Mouse (Mus musculus): ENCODE measurements around the gene Cntn5. TPM values are rescaled to one million over a fixed set of nuclear protein-coding genes. Genes with fewer than 3 reads are reported as not detected.

Gene Cntn5
- total and polyA plus RNA-seq, 3 experiments = not detected

- Histone ChIP-seq H3K4me1 (ENCODE audit: control insufficient read depth in 1 of 2, insufficient read depth in 2 of 2) (peaks cover 0 to 4% of the 10 kb centered on the region in 2 experiments; a peak in 3 of 4 replicates), H3K4me2 (ENCODE audit: insufficient read depth, low read depth, poor library complexity, severe bottlenecking) (peak overlapping the region; percentile 26; the same call in 1 of the 2 replicates), H3K9ac (ENCODE audit: insufficient read depth, low read depth) (no peak overlapping the region), H3K27me3 (replicated peaks) (no peaks in the 10 kb centered on the region), H3K4me3 (replicated peaks in 1 of 3; ENCODE audit: low read depth in 2 of 3, low read length in 2 of 3, poor library complexity in 1 of 3) (no peak overlapping the region), H3K36me3 (replicated peaks in 1 of 2; ENCODE audit: control insufficient read depth in 1 of 2, insufficient read depth in 1 of 2, low read length in 1 of 2) (no peaks in the 10 kb centered on the region), H3K27ac (ENCODE audit: insufficient read depth, low read depth) (no peak overlapping the region), H3K79me2 (replicated peaks; ENCODE audit: control insufficient read depth, extremely low read depth, insufficient read depth, poor library complexity, severe bottlenecking) (no peaks in the 10 kb centered on the region), H3K9me3 (replicated peaks; ENCODE audit: low read length) (no peaks in the 10 kb centered on the region)
- TF ChIP-seq CTCF (conservative IDR thresholded peaks at IDR 0.05 in 1 of 2, IDR thresholded peaks at IDR 0.05 in 1 of 2; ENCODE audit: low read depth in 2 of 2, low read length in 2 of 2) (peak in 1 of 2 experiments; percentile 65; a peak in 3 of 4 replicates), RAD21 (IDR thresholded peaks at IDR 0.05; ENCODE audit: low read depth, low read length) (peak; percentile 61), ZKSCAN1 (IDR thresholded peaks at IDR 0.05; ENCODE audit: borderline replicate concordance, low read depth, low read length) (no peak), USF2 (conservative IDR thresholded peaks at IDR 0.05; ENCODE audit: low read depth, low read length) (no peak), SMC3 (IDR thresholded peaks at IDR 0.05; ENCODE audit: low read depth, low read length) (peak; percentile 57)
- dilution Hi-C loops (cut with MboI; ENCODE audit: extremely low pct_ligation_motif_present, extremely low pct_unique_long_range_greater_than_20kb, low sequenced_read_pairs) = no loop called here
- peak; percentile 77 for DNase-seq (ENCODE audit: extremely low read depth)
- in situ Hi-C loops (cut with MboI; ENCODE audit: low pct_ligation_motif_present, low pct_unique_long_range_greater_than_20kb, low sequenced_read_pairs) = no loop called here
Observed at GRCm38 (mm10) chr9:10909573-10909972, 5.0 kb upstream of the Cntn5 start.

GRCm38 (mm10) chr9:10905696-10906095, 1.1 kb upstream of the Cntn5 start:
- no peak for DNase-seq (ENCODE audit: extremely low read depth)
- in situ Hi-C loops (cut with MboI; ENCODE audit: low pct_ligation_motif_present, low pct_unique_long_range_greater_than_20kb, low sequenced_read_pairs) = no loop called here
- TF ChIP-seq UBTF (IDR thresholded peaks at IDR 0.05; ENCODE audit: low read depth, low read length) (no peak), NRF1 (IDR thresholded peaks at IDR 0.05; ENCODE audit: low read depth, low read length) (no peak), CHD2 (IDR thresholded peaks at IDR 0.05; ENCODE audit: low read length) (no peak), EP300 (IDR thresholded peaks at IDR 0.05; ENCODE audit: low read length) (no peak), ZC3H11A (IDR thresholded peaks at IDR 0.05; ENCODE audit: low read depth, low read length) (no peak), MAZ (IDR thresholded peaks at IDR 0.05; ENCODE audit: low read depth, low read length) (no peak), ETS1 (conservative IDR thresholded peaks at IDR 0.05; ENCODE audit: low read depth, low read length) (no peak), SIN3A (IDR thresholded peaks at IDR 0.05; ENCODE audit: low read length) (no peak), JUN (IDR thresholded peaks at IDR 0.05; ENCODE audit: insufficient read depth, low read depth, low read length) (no peak), RCOR1 (conservative IDR thresholded peaks at IDR 0.05; ENCODE audit: low read depth, low read length) (no peak), USF1 (IDR thresholded peaks at IDR 0.05; ENCODE audit: low read depth, low read length) (no peak), CTCF (conservative IDR thresholded peaks at IDR 0.05 in 1 of 2, IDR thresholded peaks at IDR 0.05 in 1 of 2; ENCODE audit: low read depth in 2 of 2, low read length in 2 of 2) (no peak), USF2 (conservative IDR thresholded peaks at IDR 0.05; ENCODE audit: low read depth, low read length) (no peak), HCFC1 (IDR thresholded peaks at IDR 0.05; ENCODE audit: low read depth, low read length) (no peak), ZKSCAN1 (IDR thresholded peaks at IDR 0.05; ENCODE audit: borderline replicate concordance, low read depth, low read length) (no peak)
- Histone ChIP-seq H3K36me3 (replicated peaks in 1 of 2; ENCODE audit: control insufficient read depth in 1 of 2, insufficient read depth in 1 of 2, low read length in 1 of 2) (no peaks in the 10 kb centered on the region), H3K4me2 (ENCODE audit: insufficient read depth, low read depth, poor library complexity, severe bottlenecking) (no peak overlapping the region), H3K27me3 (replicated peaks) (no peaks in the 10 kb centered on the region), H3K4me3 (replicated peaks in 1 of 3; ENCODE audit: low read depth in 2 of 3, low read length in 2 of 3, poor library complexity in 1 of 3) (no peak overlapping the region), H3K4me1 (ENCODE audit: control insufficient read depth in 1 of 2, insufficient read depth in 2 of 2) (peaks cover 0 to 4% of the 10 kb centered on the region in 2 experiments; a peak in 3 of 4 replicates), H3K79me2 (replicated peaks; ENCODE audit: control insufficient read depth, extremely low read depth, insufficient read depth, poor library complexity, severe bottlenecking) (no peaks in the 10 kb centered on the region), H3K9ac (ENCODE audit: insufficient read depth, low read depth) (no peak overlapping the region), H3K27ac (ENCODE audit: insufficient read depth, low read depth) (no peak overlapping the region), H3K9me3 (replicated peaks; ENCODE audit: low read length) (no peaks in the 10 kb centered on the region)
- dilution Hi-C loops (cut with MboI; ENCODE audit: extremely low pct_ligation_motif_present, extremely low pct_unique_long_range_greater_than_20kb, low sequenced_read_pairs) = no loop called here

Measured in CH12.LX (cell line).